Mouse (Mus musculus): ENCODE results near the gene Sertm1.

- no peak for TF ChIP-seq CTCF (IDR thresholded peaks at IDR 0.05; ENCODE audit: extremely low read depth, insufficient read depth, insufficient read length, insufficient replicate concordance)
- no peak for TF ChIP-seq POLR2A (IDR thresholded peaks at IDR 0.05; ENCODE audit: low read depth, low read length)
Measured at GRCm38 (mm10) chr3:54894891-54895290, 20.8 kb downstream of the Sertm1 start.
